Mouse (Mus musculus) forelimb bud, embryonic 11.5 days (tissue): ENCODE measurements around the gene Chpt1.
"Not testable (repeated sequence)": the region's sequence is repeated elsewhere in the genome, so short reads cannot be mapped to it uniquely, and the experiment has no call there.

Source experiments
- DNase-seq: peaks from one replicate; pipeline ENCODE4 v3.0.0-alpha.2; 2012; ENCODE audit warnings: low read depth, low spot score

The Chpt1 gene

DNA sequence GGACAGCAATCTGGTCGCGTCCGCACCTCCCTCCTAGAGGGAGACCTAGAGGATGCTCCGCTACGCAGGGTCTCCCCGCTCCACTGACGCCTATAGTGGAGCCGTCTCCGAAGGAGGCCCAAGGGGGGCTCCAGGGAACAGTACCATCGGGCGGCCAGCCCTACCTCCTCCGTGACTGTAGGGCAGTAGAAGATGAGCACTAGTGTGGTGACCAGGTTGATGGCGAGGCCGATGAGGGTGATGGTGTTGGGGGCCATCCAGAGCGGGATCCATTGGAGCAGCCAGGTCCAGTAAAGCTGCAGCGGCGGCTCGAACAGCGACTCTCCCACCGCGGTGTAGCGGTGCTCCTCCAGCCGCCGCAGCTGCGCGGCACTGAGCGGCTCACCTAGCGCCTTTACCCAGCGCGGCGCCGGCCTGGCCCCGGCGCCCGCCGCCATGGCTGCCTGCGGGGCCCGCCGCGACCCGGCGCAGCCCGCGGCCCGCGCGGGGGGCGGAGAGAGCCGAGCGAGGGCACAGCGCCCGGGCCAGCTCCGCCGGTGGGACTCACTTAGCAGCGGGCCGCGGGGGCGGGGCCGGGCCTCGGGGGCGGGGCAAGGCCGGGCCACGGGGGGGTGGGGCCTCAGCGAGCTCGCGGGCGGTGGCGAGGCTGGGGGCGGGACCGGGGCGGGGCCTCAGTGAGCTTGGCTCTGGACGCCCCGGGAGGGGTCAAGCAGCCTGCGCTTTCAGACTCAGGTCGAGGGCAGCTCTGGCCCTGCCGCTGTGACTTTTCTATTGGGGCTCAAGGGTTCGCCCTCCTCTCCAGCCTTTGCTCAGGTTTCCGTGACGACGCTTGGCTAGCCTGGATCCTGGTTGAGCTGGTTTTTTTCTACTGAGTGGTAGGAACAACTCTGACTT is at the start of gene Chpt1:
Gene Chpt1 (minus strand): TSS at position 653 of the 894 bp plus-strand sequence.
- peak; percentile 69 for DNase-seq

DNA sequence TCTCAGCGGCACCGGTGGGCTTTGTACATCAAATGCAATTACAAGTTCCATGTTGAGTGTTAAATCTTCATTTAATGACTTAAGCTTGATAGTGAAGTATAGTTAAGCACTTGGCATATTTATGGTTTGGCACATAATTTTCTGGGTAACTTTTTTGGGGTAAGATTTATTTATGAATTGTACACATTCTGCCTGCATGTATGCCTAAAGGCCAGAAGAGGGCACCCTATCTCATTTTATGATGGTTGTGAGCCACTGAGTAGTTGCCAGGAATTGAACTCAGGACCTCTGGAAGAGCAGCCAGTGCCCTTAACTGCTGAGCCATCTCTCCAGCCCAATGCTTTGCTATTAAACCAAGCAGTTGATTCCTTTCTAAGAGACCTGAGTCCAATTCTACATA is 48.9 kb upstream of the Chpt1 start:
- no peak for DNase-seq

GRCm38 (mm10) chr10:88550225-88550624 is 46.4 kb upstream of the Chpt1 start:
- no peak for DNase-seq

GRCm38 (mm10) chr10:88547635-88548034 is 43.8 kb upstream of the Chpt1 start:
- DNase-seq, result no peak

GRCm38 (mm10) chr10:88530631-88531030 is 26.8 kb upstream of the Chpt1 start:
- DNase-seq, result no peak

DNA sequence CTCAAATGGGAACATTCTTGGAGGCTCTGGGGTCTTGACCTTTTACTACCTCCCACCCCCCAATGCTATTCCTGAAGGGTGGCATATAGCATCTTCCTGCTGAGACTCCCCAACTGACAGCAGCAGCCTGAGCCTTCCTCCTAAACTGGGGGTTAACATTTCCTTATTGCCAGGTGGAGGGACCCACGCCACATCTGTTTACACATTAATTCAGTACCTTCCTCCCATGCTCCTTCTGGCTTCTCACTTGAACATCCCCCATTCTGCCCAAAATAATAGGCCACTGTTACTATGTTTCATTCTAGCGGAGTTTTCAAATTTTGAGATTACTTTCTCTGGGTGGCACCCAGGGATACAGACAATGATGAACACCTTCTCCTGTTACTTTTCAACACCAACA is 20.1 kb upstream of the Chpt1 start:
- DNase-seq, result no peak

DNA sequence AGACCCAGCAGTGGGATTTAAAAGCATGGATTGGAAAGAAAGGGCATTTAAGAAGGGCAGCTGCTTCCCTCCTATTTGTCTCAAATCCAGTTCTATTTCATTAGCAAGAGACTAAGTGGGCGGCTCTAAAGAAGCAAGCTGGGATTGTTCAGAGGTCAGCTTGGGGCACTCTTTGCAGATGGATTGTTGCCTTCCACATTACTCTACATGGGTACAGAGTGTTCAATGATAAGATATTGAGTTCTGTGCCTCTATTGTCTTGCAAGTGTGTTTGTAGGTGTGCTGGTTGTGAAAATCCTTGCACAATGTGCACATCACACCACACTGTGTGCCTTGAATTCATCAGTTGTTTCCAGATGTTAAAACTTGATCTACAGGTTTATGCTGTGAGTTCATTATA is 19.3 kb upstream of the Chpt1 start:
- DNase-seq, result no peak

- DNase-seq, result no peak
These were observed 18.9 kb upstream of the Chpt1 start for GRCm38 (mm10) chr10:88522795-88523194.

DNA sequence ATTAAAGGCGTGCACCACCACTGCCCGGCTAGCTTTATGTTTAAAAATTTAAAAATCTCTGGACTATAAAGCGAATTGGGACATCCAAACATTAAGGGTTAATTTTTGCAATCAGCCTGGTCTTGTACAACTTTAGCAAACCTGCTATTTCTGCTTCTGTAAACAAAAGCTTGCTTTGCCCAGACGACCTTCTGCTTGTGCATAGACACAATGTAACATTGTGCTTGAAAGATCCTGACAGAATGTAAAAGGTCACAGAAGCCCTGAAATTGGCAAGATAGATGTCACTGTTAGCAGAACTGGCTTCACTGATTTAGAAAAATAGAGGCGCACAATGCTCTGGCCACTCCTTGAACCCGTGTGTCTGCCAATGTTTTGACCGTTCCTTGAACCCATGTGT is 11.2 kb upstream of the Chpt1 start:
- DNase-seq, result not testable (repeated sequence)

DNA sequence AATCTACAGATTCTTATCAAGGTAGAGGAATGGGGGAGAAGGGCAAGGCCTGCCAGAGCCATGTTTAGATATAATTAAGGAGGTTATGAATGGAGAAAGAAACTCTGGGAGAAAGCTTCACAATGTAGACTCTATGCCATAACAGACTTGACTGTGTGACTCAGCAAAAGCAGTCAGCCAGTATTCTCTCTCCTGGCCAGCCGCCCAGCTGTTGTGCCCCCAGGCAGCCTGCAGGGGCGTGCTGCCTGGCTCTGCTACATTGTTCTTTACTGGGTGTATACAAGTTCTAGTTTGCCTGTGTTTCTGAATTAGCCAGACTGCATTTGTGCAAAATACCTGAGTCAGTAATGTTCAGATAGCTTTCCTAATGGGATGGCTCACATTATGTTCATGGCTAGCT is 10.6 kb upstream of the Chpt1 start:
- DNase-seq, result no peak

- no peak for DNase-seq
These were observed 9.8 kb upstream of the Chpt1 start for GRCm38 (mm10) chr10:88513574-88514135.

GRCm38 (mm10) chr10:88511355-88511754 is 7.5 kb upstream of the Chpt1 start:
- DNase-seq, result no peak

GRCm38 (mm10) chr10:88510503-88511271 is 6.8 kb upstream of the Chpt1 start:
- DNase-seq, result no peak

DNA sequence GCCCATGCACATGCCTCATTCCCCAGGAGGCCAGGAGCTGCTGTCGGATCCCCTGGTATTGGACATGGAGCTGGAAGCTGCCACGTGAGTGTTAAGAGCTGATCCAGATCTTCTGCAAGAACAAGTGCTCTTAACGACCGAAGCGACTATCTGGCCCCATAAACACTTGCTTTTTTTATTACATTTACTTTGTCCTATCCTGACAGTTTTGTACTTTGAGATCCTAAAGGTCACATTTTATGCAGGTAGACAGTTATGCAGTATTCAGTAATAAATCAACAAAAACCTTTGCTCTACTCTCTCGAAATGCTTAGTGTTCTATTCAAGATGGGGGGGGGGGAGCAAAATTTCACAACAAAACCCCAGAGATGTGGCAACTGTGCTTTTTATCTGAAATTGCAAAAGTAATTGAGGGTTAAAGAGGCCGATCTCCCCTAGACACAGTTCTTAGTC is 3.8 kb upstream of the Chpt1 start:
- no peak for DNase-seq

DNA sequence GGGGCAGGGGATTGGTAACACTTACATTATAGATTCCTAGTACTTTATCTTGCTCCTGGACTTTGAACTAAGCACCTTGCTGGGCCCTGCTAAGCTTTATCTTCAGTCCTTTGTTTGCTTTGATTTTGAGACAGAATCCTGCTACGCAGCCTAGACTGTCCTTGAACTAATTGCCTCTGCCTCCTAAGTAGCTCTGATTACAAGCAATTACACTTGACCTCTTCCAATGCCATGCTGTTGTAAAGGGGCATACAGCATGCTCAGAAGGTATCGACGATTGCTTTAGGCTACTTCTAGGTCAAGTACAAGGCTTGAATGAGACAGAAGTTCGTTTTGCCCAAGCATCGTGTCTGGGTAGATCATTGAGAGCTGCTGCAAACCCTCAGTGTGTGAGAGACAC is 1.4 kb upstream of the Chpt1 start:
- no peak for DNase-seq

DNA sequence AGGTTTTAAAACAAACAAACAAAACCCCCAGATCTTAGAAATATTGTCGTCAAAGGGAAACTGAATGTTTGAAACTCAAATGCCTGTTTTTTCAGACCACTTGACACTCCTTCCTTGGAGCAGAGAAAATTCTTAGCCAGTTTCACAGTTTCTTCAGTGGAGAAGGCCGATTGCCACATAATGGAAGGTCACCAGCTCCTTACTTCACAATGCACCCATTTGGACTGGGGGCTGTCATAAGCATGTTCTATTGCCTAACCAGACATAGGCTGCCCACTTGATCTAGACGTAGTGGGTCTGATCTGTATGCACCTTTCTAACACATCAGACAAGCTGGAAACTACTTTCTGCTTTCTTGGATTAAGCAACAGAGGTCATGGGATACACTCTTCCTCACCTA is 608 bp upstream of the Chpt1 start:
- DNase-seq, result no peak

DNA sequence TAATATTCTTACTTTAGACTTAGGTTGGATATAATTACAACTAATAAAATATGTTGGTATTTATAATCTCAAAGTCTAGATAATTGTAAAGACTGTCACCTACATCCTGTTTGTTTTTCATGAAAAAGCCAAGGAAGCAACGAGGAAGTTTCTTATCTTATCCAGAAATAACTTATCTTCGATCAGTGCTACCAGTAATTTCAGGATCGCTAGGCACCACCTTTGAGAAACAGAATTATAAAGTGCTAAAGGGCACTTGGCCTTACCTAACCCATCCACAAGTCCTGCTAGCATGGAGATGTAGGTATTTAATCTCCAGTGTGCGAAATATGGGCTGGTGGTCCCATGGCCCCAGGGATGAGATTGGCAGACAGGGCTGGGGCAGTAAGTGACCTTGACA is 954 bp downstream of the Chpt1 start:
- no peak for DNase-seq

- DNase-seq, result no peak
These were observed 1.7 kb downstream of the Chpt1 start for GRCm38 (mm10) chr10:88501886-88502765.

DNA sequence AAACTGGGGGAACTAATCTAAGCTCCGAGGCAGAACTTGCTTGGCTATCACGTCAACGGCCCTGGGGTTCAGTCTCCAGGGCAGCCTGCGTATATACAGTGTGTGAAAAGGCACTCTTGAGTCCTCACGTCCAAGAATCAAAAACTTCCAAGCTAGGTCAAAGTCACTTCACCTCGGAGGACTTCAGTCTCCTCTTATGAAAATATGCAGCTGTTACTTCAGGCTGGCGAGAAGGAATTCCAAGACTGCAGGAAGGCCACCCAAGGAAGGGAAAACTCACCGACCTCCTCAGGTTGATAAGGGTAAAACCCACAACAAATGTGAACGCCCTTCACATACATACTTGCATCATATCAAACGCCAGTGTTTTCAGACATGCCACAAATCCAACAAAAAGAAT is 2.5 kb downstream of the Chpt1 start:
- no peak for DNase-seq

GRCm38 (mm10) chr10:88499993-88500392 is 3.9 kb downstream of the Chpt1 start:
- no peak for DNase-seq

DNA sequence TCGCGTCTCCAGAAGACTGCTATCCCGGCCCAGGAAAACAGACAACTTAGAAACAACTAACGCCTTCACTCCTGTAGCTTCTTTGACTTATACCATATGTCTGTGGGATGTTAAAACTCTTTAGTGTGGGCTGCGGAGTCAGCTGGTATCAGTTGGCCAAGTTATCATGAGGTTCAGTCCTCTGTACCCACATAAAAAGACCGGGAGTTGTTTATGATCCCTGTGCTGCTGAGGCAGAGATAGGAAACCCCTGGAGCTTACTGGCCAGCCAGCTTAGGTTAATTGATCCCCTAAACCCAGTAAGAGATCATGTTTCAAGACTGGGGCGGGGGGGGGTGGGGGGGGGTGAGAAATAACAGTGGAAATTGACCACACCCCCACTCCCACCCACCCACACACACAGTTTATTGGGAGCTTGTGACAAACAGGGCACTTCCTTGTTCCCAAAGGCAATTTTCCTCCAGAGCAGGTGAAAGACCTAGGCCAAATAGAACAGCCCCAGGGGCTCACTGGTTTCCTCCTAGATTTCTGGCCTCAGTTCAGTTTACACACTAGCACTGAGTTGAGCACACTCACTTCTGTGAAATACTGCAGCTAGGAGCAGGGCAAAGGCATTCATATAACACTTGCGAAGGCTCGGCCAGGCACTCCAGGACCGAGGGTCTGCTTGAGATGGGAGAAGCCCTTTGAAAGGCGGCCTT is 6.9 kb downstream of the Chpt1 start:
- peak; percentile 40 for DNase-seq
